Mouse (Mus musculus) kidney, postnatal 36 days (tissue): Measurements from ENCODE around the gene Ado.
A peak's percentile ranks its signal among the peaks of the same experiment; 100 is the strongest.

ENCODE experiments used
- DNase-seq, 2 experiments: peaks; one replicate each; pipeline ENCODE4 v3.0.0; 2021 to 2022; ENCODE audit warnings: mixed read lengths in 2 of 2

Ado gene

DNA sequence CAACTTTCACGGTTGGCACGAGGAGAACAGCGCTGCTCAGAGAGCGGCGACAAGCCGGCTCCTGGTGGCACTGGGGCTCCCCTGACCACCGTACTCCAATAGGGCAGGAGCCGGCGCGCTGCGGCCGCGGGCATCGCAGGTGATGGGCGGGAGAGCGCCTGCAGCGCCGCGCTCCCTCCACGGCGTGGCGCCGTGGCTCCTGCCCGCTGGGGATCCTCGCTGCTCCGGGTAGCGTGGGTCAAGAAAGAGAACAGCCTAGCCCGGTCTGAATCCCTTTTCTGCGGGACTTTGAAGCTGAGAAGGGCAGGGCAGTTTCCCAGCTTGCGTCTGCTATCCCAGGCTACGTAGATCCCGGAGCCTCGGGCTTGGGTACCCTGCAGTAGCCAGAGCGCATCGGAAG lies 12.8 kb downstream of the Ado start:
- peak; percentile 77 to 86 for DNase-seq

DNA sequence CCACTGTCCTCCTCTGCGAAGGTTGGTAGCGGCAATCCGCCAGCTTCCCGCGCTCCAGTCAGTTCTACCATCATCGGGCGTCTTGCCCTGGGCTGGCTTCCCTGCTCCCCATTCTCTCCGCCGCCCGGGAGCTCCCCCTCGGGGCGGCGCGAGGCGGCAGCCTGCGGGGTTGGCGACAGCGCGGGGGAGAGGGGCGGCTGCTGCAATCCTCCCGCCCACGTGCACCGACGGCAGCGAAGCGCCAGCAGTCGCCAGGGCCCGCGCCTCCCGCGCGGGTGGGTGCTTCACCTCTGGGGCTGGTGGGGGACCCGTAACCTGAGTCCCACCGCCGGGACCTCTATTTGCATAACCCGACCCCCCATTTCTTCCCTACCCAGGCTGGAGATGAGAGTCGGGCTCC lies 13.5 kb downstream of the Ado start, which contains the start of gene Egr2:
Gene Egr2, plus strand, starts transcription at position 220 of the 400 bp plus-strand sequence.
- peak in 1 of 2 experiments; percentile 30 for DNase-seq

DNA sequence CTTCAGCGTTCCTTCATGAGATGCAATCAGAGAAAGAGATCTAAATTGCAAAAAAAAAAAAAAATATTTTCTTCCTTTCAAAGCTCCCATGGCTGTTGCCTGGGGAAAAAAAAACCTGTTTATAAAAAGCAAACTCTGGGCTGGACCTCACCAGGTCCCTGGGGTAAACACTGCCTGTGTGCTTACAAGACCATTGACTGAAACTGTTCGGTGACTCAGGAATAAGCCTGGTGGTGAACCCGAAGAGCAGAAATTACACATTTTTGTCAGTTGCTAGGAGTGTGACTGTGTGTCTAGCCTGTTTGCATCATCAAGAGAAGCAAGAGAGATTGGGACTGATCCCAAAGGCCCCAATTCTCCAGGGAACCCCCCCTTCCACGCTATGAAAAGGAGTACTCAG lies 19.0 kb downstream of the Ado start:
- DNase-seq: no peak

DNA sequence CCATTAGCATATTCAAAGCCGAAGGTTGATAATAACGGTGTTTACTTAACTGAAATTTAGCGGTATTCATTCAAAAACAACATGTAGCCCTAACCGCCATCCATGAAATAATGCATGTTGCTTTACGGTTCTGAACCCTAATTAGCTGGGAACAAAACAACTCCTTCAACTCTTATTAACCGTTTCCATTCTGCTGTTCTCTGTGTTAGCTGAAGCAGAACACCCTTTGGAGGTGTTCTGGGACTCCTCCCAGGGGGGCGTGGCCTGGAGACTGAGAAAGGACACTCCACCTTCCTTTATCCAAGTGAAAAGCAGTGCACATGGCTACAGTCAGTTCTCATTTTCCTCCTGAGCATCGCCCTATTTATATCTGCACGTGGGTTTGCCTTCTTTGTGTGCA lies 22.3 kb downstream of the Ado start:
- DNase-seq: no peak

DNA sequence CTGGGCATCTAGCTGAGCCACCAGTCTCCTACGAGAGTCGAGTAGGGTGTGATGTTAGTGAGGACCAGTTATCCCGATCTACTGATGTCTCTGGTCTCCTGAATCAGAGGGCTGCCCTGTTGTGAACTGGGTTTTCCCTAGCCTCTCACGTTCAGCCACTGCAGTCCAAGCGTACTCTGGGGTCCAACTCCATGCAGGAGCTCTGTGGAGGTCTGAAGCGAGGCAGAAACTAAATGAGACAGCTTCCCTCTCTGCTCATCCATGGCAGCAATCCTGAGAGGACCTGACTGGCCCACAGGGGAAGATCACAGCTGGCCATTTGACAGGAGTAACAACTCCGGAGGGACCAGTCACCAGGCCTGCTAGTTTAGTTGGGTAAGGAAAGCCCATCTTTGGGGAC lies 24.1 kb downstream of the Ado start:
- no peak for DNase-seq

DNA sequence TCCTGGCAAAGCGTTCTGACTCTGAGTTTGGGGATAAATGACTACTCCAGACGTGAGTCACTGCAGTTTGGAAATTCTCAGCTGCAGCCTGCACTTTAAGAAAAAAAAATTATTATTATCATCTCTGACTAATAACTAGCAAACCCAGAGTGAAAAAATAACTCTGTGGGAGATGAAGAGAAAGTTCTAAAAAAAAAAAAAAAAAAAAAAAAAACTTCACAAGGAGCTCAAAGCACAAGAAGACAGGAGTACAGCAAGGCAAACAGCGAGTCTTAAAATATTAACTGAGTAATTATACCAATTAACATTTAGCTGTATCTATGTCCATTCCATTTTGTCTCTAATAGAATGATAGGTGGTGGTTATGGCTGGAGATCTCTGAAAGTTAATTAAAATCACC lies 24.6 kb downstream of the Ado start:
- DNase-seq: no peak

DNA sequence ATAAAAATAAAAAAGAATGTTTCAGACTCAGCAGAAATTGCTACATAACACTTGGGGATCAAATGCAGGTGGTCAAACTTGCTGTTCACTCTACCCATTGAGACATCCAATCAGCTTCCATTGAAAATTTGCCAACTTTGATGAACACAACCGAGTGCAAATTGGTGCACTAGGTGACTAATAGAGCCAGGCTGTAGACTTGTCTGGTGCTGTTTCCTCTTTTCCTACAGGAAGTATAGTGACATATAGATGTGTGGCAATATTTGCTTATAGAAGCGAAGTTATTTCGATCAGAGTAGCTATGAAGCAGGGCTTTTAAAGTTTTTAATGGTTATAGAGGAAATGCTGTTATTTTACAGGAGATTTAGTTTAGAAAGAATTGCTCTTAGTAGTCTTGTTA lies 30.0 kb downstream of the Ado start:
- no peak for DNase-seq

DNA sequence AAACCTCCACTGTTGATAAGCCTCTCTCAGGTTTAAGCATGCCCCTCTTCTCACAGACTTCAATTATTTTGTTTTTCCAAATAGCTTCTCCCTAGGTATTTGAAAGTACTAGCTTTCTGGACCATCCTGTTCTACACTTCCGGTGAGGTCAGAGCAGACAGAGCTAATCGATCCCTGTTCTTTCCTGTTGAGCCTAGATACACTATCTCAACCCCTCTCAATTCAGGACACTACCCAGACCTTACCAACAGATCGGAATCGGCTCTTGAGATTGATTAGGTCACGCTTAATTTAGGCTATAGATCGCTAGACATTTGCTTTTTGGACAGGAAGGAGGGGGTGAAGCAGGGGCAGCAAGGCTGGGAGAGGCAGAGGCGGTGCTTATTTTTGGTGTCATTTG lies 35.9 kb downstream of the Ado start:
- no peak for DNase-seq

DNA sequence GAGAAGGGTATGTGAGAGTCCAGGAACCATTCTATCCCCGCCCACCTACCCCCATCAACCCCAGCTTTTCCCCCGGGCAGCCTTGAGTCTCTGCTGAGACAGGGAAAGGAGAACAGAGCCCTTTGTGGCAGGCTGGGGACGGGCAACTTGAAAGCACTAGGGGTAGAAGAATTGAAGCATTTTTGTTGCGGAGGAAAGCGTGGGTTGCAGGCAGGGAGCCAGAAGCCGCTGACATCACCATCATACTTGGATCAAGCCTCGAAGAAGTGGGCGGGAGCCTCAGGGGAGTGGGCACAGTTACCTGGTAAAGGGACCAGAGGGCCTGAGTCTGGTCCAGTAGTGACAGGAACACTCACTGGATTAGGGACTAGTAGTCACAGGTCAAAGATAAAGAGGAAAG lies 36.5 kb downstream of the Ado start:
- DNase-seq: no peak

DNA sequence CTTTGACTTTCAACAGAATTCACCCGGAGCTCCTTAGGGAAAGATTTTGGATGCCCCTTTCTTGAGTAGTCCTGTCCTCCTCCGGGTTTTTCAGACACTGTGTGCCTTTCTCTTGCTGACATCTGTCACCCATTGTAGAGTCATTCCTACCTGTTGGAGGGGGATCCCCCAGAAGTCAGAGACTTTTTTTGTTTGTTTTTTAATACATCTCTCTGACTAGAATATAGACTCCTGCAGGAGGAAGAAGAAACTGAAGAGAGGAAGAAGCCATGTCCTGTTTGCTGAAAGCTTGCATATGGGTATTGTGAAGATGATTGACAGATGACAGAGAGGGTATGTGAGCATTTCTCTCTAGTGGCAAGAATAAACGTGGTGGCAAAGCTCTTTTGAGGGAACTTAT lies 43.5 kb downstream of the Ado start:
- DNase-seq: no peak

DNA sequence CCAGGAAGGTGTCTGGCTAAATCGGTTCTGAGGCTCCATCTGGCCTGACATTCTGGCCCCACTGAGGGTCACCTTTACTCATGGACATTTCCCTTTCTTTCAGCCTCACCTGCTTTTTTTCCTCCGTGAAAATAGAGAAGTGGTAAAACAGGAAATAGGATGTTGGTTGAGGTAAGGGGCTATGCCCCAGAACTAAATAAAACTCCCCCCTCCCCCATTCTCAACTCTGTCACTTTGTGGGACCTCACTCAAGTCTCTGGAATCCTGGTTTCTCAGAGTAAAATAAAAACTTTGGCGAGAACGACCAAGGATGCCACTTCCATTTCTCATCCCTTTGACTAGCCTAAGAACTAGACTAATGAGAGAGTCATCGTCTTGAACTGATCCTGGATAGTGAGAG lies 44.7 kb downstream of the Ado start:
- no peak for DNase-seq

DNA sequence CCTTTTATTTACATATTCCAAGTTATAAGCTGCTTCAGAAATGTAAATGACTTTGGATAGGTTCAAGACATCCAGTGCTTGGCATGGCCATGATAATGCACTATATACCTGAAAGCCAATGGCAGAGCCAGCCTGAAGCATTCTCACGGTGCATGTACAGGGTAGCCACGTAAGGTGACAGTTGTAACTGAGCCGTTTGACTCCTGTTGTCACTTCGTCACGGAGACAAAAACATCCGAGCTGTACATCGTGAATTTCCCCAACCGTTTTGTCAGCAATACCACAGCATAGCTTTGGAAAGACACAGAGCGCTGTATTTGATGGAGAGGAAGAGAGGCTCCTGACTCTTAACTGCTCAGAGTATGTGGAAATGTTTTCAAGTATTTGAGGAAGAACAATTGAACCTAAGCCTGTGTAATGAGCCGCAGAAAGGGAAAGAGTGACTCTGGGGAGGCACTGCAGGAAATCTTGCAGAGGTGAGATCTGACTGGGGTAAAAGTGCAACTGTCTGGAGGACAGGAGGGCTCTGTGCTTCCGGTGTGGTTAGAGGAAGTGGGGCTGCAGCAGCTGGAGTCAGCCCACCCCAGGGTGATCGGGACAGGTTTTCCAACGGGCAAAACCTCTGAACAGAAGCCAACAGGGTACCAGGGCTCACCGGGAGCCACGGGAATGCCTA lies 45.3 kb downstream of the Ado start:
- DNase-seq: no peak

DNA sequence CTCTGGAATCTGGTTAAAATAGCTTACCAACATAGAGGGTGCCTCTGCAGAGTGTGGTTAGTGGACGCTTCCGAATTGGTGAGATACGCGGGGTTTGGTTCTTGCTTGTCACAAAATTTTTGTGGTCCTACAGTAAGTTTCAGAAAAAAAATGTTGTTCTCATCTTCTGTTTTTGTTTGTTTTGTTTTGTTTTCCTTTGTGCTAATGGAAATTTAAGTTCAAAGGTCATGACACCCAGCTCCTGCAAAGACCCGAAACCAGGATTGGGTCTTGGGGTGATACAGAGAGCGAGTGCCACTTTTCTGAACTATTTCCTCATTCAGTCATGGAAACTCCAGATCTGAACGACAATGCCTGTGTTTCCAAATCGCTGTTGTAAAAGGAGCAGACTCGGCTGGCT lies 50.8 kb downstream of the Ado start:
- no peak for DNase-seq

DNA sequence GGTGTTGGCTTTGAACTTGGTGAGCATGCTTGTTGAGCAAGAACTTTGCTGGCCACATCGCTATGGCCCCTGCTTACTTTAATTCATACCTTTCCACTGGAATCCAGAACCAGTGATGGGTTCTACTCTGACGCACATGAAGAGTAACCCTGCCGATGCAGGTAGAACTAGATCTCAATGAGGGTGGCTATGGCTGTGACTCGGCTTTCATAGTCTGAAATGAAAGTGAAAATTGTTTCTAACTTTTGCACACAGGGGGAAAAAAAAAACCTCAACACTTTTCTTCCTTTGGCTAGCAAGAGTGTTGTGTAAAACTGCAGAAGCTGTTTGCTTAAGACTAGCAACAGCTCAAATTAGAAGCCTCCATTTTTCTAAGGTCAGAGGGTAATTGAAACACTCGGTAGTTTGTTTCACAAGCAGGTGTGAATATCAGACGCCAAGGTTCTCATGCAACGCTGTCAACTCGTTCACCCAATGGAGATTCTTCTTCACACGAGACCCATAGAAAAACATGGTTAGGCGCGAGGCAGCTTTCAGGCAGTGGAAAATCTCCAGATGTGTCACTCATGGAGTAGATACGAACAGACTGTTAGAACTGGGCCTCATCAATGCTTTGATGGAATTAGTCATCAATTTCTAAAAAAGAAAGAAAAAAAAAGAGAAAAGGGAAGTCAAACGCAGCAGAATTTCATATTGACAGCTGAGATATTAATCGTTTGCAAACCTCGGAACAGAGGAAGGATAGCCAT lies 51.4 kb downstream of the Ado start:
- no peak for DNase-seq
